Mouse (Mus musculus): ENCODE measurements around the gene Tk2.
A peak's percentile ranks its signal among the peaks of the same experiment; 100 is the strongest.
"Not testable (repeated sequence)": the region's sequence is repeated elsewhere in the genome, so short reads cannot be mapped to it uniquely, and the experiment has no call there.

Gene Tk2

GRCm38 (mm10) chr8:104248276-104248675 lies at the start of gene Tk2:
Gene Tk2, minus strand, starts transcription at chr8:104248558.
- peak; percentile 84 to 87 for DNase-seq (ENCODE audit: low spot score in 2 of 2)

DNA sequence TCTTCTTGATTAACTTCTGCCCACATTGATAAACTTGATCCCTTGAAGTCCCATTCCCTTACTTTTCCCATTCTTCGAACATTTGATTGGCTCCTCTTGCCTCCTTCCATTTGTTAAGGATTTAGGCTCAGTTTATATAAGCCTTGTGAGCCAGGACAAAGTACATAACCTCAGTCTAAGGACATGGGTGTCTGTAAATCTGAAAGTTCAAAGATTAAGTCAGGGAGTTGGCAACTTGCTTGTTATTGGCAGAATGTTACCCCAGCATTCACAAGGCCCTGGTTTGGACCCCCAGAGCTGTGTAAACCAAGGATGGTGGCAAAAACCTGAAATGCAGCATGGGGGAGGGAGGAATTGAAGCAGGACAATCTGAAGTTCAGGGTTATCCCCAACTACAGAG lies 46.0 kb upstream of the Tk2 start:
- DNase-seq (ENCODE audit: low spot score in 2 of 2): no peak

DNA sequence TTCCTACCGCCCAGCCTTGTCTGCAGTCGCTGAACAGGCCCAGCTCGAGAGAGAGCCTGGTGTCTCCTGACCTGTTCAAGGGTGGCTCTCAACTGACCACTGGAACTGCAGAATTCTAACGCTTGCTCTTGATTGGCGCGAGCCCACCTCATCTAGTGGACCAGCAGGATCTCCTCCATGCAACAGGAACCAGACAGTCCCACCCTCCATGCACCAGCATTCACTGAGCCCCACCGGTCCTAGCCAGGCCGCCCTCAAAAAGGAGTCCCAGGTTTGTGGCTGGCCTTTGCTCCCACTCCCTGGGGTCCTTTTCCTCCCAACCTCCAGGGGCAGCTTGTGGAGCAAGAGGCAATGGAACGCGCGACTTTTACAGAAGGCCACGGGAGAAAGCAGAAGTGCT lies 44.7 kb upstream of the Tk2 start, which contains the start of gene Cmtm2a:
Cmtm2a (minus strand) TSS at position 101 of the 400 bp plus-strand sequence.
- not testable (repeated sequence) for DNase-seq (ENCODE audit: low spot score in 2 of 2)

- no peak for DNase-seq (ENCODE audit: low spot score in 2 of 2)
These were observed 20.6 kb upstream of the Tk2 start for GRCm38 (mm10) chr8:104268937-104269440.

- DNase-seq (ENCODE audit: low spot score in 2 of 2): no peak
These were observed 20.0 kb upstream of the Tk2 start for GRCm38 (mm10) chr8:104268368-104268767.

- not testable (repeated sequence) for DNase-seq (ENCODE audit: low spot score in 2 of 2)
These were observed 16.0 kb upstream of the Tk2 start for GRCm38 (mm10) chr8:104264271-104264935.

GRCm38 (mm10) chr8:104261802-104262201 lies 13.4 kb upstream of the Tk2 start:
- not testable (repeated sequence) for DNase-seq (ENCODE audit: low spot score in 2 of 2)

- no peak for DNase-seq (ENCODE audit: low spot score in 2 of 2)
These were observed 4.7 kb upstream of the Tk2 start for GRCm38 (mm10) chr8:104253016-104253415.

- no peak for DNase-seq (ENCODE audit: low spot score in 2 of 2)
These were observed 3.1 kb upstream of the Tk2 start for GRCm38 (mm10) chr8:104251461-104251860.

- DNase-seq (ENCODE audit: low spot score in 2 of 2): peak; percentile 71 to 81
These were observed 2.3 kb upstream of the Tk2 start, which contains the start of gene Cklf for GRCm38 (mm10) chr8:104250439-104251367. Gene Cklf, plus strand, starts transcription at chr8:104250861.

DNA sequence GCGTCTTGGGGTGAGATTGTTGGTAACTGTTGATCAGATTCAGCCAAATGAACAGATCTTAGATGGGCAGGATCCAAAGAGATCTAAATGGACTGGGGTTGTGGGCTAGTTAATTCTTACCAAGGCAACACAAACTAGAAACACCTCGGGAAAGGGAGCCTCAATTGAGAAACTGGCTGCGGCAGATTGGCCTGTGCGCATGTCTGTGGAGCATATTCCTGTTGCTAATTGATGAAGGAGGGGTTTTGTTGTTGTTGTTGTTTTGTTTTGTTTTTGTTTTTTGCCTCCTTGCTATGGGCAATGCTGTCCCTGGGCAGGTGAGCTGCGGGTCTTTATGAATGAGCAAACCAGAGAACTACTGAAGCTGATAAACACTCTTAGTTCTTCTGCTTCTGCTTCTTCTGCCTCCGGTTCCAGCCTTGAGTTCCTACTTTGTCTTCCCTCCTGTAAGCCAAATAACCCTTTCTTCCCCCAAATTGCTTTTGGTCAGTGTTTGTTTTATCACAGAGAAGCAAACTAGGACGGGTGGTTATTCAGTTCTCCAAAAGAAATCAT lies 1.2 kb upstream of the Tk2 start:
- DNase-seq (ENCODE audit: low spot score in 2 of 2): peak in 1 of 2 experiments; percentile 11

DNA sequence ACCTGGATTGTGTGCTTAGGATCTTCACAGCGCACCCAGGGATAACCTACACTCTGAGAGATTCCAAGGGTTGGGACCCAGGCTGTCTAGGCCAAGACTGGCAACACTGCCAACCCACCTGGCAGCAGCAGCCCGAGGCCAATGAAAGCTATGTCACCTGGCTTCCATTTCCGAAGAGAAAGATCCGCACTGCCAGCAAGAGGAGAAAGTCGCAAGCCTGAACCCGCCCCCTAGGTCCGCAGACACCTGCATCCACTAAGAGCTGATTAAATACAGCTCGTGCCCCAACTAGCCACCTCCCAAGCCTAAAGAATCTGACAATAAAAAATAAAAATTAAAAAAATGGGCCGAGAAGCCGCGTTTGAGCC lies 466 bp downstream of the Tk2 start:
- DNase-seq (ENCODE audit: low spot score in 2 of 2): no peak

DNA sequence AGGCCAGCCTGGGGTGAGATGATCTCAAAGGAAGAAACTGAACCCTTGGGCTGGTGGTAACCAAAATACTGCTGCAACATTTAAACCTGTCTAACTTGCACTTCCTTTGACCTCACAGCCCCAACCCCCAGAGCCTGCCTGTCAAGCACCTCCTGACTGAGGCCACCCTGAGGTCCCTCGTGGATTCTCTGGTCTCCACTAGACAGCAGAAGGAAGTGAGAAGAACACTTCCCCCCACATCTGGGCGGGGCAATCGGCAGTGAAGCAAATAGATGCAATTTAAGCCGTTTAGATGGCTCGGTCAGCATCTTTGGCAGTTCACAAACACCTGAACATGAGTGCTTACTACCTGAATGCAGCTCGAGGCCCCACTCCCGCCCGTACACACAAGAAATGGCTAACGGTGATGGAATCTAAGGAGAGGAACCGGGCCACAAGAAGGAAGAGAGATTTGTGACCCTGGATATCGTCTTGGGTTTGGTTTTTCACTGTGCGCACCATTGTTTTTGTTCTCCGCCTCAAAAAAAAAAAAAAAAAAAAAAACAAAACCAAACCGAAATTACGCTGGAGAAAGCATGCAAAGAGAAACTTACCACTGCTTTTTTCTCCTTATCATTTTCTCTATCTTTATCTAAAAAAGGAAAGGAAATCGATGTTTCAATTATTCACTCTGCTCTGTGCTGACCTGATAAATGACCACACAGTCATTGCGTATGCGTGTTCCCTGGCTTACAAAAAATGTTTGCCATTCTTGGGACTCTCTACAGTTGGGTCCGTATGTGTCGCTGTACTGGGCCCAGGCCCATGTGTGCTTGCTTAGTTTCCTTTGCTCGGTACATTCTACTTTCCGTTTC lies 1.1 kb downstream of the Tk2 start:
- peak in 1 of 2 experiments; percentile 43 for DNase-seq (ENCODE audit: low spot score in 2 of 2)

- DNase-seq (ENCODE audit: low spot score in 2 of 2): no peak
These were observed 1.7 kb downstream of the Tk2 start for GRCm38 (mm10) chr8:104246621-104247020.

DNA sequence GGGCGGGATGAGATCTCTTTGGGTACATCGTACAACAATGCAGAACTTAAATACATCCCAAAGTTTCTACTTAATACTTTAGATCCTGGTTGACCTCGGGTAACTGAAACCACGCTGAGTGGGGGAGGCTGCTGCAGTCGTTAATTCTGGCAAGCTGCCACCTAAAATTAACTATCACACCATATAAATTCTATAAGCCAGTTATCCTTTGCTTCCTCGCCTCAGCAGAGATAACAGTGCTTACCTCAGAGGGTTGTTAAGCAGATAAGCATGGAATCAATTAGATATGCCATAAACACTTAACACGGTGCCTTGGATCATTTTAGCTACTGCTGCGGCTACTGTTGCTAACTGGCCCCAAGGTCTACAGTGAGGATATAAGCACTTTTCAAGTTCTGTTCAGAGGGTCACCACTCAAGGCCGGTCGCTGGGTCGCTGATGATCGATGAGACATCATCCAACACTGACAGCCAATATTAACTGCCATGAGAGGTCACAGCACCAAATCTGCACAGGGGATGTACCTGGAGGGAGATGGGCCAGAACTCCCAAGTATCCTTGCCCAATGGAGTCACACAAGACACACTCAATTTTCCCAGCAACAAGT lies 6.2 kb downstream of the Tk2 start:
- no peak for DNase-seq (ENCODE audit: low spot score in 2 of 2)

DNA sequence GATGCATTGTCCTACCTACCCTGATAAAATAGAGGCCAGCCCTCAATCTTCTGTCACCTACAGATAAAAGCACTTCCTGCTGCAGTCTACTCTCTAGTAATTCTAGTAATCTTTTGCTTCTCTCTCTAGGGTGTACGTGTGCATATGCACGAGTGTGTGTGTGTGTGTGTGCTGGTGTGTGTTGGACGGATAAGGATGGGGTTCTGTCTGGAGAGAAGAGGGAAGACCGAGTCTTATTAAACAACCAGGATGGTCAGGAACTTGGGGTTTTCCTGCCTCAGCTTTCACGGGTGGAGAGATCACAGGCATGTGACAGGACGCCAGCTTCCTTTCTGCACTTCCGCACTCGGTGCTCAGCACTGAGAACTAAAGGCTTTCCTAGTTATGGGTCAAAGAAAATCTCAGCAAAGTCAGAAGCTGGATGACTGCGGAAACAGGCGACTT lies 8.9 kb downstream of the Tk2 start:
- DNase-seq (ENCODE audit: low spot score in 2 of 2): no peak

- no peak for DNase-seq (ENCODE audit: low spot score in 2 of 2)
These were observed 13.8 kb downstream of the Tk2 start for GRCm38 (mm10) chr8:104234573-104234972.

DNA sequence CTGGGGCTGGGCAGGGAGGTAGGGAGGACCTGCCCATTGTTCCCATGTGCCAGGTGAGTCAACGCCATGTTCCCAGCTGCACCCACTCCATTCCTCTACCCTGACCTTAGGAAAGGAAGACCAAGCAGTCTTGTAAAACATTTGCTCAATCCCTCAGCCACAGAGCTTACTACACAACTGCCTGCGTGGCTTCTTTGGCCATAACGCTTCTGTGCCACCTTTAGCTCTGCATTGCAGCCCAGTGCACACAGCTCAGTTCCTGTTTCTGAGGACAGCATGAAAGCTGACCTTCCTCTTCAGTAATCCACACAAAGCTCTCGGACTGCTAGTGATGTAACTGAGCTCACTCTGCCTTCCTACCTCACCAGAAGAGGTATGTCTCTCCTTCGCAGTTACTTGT lies 15.4 kb downstream of the Tk2 start:
- DNase-seq (ENCODE audit: low spot score in 2 of 2): no peak

DNA sequence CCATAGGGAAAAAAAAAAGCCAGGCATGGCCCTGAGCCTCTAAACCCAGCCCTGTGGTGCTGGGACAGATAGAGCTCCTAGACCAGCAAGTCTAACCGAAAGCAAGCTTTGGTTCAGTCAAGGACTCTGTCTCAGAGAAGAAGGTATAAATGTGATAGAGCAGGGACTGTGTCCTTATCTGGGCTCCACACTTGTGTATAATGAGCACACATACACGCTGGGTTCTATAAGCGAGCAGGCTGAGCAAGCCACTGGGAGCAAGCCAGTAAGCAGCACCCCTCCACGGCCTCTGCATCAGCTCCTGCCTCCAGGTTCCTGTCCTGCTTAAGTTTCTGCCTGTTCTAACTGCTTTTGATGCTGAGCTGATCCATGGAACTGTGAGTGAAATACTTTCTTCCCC lies 16.3 kb downstream of the Tk2 start:
- DNase-seq (ENCODE audit: low spot score in 2 of 2): no peak

DNA sequence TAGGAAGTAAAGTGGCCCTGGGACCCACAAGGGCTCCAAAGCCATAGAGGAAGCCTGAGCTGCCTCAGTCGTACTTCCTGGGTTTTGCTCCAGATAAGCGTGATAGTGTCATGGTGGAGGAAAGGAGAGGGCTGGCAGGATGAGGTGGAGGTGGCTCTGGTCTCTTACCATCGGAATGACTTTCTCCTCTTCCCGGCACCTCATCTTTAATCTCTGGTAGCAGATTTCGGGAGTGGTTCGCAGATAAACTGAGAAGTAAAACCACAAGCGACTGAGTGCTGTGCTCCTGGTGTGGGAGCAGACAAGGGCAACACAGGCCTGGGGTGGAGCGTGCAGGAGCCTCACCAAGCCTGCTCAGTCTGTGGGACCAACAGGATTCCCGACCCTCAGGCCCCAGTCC lies 18.0 kb downstream of the Tk2 start:
- no peak for DNase-seq (ENCODE audit: low spot score in 2 of 2)

DNA sequence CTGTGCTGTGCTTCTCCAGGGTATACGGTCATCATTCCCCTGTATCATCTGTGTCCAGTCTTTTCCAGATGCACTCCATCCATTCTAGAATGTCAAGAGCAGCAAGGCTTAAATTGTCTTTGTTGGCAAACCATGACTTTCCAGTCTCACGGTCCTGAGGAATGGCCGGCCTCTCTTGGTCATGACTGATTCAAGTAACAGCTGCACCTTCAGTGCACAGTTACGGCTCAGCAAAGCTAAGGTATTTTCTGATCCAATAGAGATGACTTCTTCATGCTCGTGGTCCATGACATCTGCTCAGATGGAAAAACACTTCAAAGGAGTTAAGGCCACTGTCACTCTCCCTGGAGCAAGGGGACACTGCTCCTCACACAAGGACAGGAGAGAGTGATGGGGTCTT lies 21.3 kb downstream of the Tk2 start:
- no peak for DNase-seq (ENCODE audit: low spot score in 2 of 2)

Data from right cerebral cortex, postnatal 10 days (tissue).